Mouse (Mus musculus): ENCODE measurements around the gene Ssh2. TPM values are rescaled to one million over a fixed set of nuclear protein-coding genes. Genes with fewer than 3 reads are reported as not detected.
A peak's percentile ranks its signal among the peaks of the same experiment; 100 is the strongest.

The Ssh2 gene
- polyA plus RNA-seq, 1 experiment = 14.9 TPM

DNA sequence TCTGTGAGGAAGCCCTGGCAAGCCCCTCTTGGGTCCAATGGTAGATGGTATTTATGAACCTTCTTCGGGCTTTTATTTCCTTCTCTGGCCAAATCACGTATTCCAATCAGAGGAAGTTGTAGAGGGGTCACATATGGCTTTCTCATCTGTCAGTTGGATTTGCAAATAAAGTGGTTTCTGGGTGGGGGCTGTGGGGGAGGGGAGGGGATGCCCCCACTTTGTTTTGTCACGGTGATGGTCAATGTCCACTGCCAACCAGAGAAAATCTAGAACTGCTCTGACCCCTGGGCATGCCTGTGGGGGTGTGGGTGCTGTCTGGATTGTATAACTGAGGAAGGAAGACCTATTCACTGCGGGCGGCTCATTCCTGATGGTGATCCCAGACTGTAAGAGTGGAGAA lies 22.7 kb upstream of the Ssh2 start:
- H3K4me3 ChIP-seq (ENCODE audit: insufficient read depth, low read length) = no peak overlapping the region
- H3K27ac ChIP-seq (ENCODE audit: insufficient read depth, low read length) = no peak overlapping the region
- TF ChIP-seq CTCF (IDR thresholded peaks at IDR 0.05; ENCODE audit: extremely low read depth, insufficient read depth, low read length) = no peak
- no peak for TF ChIP-seq POLR2A (IDR thresholded peaks at IDR 0.05; ENCODE audit: extremely low read depth, insufficient read depth, low read length)
- no peaks in the 10 kb centered on the region for H3K4me1 ChIP-seq (ENCODE audit: control insufficient read depth, insufficient read depth, low read length)

DNA sequence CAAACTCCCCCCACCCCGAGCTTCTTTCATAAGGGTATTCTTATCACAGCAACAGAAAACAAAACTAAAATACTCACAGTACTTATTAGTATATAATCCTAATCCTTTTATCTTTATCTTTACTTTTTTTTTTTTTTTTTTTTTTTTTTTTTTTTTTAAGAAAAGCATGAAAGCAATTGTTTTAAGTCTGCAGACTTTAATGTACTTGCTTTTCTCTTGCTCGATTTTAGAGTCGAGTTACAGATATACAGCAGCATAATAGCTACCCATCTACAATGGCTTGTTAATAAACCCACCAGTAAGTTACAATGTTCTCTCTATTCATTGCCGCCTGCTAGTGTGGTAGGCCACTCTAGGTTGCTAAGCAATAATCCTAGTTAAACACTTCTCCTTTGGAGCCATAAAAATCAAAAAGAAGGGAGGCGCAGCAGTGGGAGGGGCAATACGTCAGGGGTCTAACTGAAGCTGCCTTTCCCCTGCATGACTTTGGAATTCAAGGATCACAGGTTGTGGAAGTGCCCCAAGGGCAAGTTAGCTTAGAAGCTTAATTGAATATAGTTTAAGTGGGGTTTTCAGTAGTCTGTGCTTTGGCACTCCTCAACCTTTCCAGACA lies 22.0 kb upstream of the Ssh2 start:
- TF ChIP-seq POLR2A (IDR thresholded peaks at IDR 0.05; ENCODE audit: extremely low read depth, insufficient read depth, low read length) = no peak
- TF ChIP-seq CTCF (IDR thresholded peaks at IDR 0.05; ENCODE audit: extremely low read depth, insufficient read depth, low read length) = no peak
- no peaks in the 10 kb centered on the region for H3K4me1 ChIP-seq (ENCODE audit: control insufficient read depth, insufficient read depth, low read length)
- H3K4me3 ChIP-seq (ENCODE audit: insufficient read depth, low read length) = no peak overlapping the region
- no peak overlapping the region for H3K27ac ChIP-seq (ENCODE audit: insufficient read depth, low read length)

DNA sequence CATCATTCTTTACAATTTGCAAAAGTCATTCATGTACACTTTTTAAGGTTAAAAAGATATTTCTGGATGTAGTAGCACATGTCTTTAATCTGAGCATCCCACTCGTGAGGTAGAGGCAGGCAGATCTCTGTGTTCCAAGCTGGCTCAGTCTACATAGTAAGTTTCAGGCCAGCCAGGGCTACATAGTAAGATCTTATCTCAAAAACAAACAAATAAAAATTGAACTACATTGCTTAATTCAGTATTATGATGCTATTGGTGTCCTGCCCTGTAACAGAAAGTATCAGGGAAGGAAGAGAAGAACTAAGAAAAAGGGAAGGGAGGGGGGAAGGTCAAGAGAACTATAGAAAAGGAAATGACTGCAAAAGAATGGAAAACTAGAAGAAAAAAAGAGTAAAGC lies 21.3 kb upstream of the Ssh2 start:
- H3K4me3 ChIP-seq (ENCODE audit: insufficient read depth, low read length) = no peak overlapping the region
- TF ChIP-seq CTCF (IDR thresholded peaks at IDR 0.05; ENCODE audit: extremely low read depth, insufficient read depth, low read length) (no peak), POLR2A (IDR thresholded peaks at IDR 0.05; ENCODE audit: extremely low read depth, insufficient read depth, low read length) (no peak)
- no peaks in the 10 kb centered on the region for H3K4me1 ChIP-seq (ENCODE audit: control insufficient read depth, insufficient read depth, low read length)
- no peak overlapping the region for H3K27ac ChIP-seq (ENCODE audit: insufficient read depth, low read length)

DNA sequence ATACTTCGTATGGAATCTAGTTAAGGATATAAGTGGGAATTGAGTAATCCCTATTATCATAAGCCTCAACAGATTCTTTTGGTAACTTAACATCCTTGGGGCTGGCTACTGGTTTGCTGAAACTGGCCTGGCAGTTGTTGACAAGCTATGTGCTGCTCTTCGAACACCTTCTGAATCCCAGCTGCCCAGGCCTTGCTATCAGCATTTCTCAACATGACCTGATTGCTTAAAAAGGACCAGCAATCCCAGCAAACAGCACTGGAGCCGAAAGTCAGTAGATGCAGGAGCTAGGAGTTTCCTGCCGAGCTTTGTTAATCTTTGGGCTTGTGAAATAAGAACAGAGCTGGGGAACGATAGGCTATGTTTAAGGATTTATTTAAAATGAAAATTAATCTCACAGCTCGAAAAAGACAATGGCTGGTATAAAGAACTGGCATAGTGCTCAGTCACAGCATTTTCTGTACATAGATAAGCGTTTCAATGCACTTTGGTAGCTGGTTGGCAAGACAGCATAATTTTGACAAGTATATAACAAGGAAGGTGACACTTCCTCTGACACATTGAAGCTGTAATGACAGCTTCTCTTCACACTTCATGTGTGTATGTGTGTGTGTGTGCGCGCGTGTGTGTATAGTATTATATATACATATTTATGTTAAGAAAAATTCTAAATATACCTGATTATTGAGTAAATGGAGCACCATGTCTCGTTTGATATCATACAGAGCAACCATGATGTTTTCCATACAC lies 20.6 kb upstream of the Ssh2 start:
- H3K27ac ChIP-seq (ENCODE audit: insufficient read depth, low read length) = no peak overlapping the region
- H3K4me3 ChIP-seq (ENCODE audit: insufficient read depth, low read length) = no peak overlapping the region
- no peaks in the 10 kb centered on the region for H3K4me1 ChIP-seq (ENCODE audit: control insufficient read depth, insufficient read depth, low read length)
- TF ChIP-seq POLR2A (IDR thresholded peaks at IDR 0.05; ENCODE audit: extremely low read depth, insufficient read depth, low read length) (no peak), CTCF (IDR thresholded peaks at IDR 0.05; ENCODE audit: extremely low read depth, insufficient read depth, low read length) (no peak)

DNA sequence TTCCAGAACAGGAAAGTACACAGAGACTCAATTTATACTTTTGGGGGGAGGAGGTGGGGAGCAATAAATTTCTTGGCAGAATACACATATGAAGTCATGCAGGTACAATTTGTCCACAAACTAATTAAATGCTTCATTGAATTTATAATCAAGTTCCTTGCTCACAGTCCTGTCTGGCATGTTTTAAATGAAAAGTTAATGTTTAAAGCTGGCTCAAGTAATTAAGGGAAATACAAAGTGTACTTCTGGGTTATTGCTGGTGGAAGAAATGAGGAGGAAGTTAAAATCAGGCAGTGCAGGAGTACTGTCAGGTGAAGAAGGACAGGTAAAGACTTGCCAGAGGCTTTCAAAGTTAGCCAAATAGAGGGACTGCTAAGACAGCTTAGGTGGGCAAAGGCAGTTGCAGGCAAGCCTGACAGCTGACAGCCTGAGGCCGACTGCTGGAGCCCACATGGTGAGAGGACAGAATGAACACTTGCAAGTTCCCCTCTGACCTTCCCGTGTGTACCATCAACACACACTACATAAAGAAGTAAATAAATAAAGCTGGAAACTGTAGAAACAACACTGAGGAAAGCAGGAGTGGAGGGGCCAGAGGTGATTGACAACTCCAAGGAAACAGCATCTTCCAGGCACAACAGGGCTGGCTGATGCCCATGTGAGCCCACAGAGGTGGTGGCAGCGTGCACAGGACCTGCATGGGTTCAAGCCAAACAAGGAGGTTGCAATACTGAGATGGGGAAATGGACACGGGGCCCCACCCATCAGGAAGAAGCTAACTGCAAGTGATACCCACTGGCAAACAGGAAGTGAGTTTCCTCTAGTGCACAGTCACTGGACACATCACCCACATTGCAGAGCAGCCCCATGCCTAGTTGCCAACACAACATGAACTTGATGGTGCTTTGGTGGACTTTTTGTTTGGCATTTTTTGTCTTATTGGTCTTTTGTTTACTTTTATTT lies 19.6 kb upstream of the Ssh2 start:
- Histone ChIP-seq H3K4me3 (ENCODE audit: insufficient read depth, low read length) (no peak overlapping the region), H3K4me1 (ENCODE audit: control insufficient read depth, insufficient read depth, low read length) (no peaks in the 10 kb centered on the region), H3K27ac (ENCODE audit: insufficient read depth, low read length) (no peak overlapping the region)
- TF ChIP-seq POLR2A (IDR thresholded peaks at IDR 0.05; ENCODE audit: extremely low read depth, insufficient read depth, low read length) (no peak), CTCF (IDR thresholded peaks at IDR 0.05; ENCODE audit: extremely low read depth, insufficient read depth, low read length) (no peak)

DNA sequence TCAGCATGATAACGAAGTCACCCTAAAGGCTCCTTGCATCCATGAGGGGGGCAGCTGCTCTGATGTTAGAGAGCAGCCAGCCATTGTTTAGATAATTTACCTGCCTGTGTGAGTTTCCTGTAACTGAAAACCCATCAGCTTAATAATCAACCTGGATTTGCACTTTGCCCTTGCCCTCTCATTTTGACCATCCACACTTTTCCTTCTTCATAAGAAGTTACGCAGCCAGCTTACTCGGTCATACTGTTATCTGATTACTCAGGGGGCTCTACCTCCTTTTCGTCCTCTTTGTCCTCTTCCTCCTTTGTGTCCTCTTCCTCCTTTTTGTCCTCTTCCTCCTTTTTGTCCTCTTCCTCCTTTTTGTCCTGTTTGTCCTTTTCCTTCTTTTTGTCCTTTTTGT lies 16.5 kb upstream of the Ssh2 start:
- TF ChIP-seq CTCF (IDR thresholded peaks at IDR 0.05; ENCODE audit: extremely low read depth, insufficient read depth, low read length) = no peak
- TF ChIP-seq POLR2A (IDR thresholded peaks at IDR 0.05; ENCODE audit: extremely low read depth, insufficient read depth, low read length) = no peak
- Histone ChIP-seq H3K4me1 (ENCODE audit: control insufficient read depth, insufficient read depth, low read length) (no peaks in the 10 kb centered on the region), H3K27ac (ENCODE audit: insufficient read depth, low read length) (no peak overlapping the region), H3K4me3 (ENCODE audit: insufficient read depth, low read length) (no peak overlapping the region)

DNA sequence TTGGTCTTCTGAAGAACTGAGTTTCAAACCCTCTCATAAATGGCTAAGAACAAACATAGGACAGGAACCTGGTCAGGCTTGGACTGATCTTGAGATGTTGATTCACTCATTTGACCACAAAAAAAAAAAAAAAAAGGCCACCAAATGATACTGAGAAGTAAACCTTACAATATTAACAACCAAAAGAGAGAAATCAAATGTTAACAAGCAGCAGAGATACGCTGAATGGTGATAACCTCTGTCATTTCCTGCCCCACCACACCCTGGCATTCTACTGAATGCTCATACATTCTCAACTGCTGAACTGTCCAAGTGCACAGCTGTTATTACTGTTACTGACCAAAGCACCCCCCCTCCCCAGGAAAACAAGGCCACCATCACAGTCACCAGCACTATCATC lies 15.4 kb upstream of the Ssh2 start:
- Histone ChIP-seq H3K4me3 (ENCODE audit: insufficient read depth, low read length) (no peak overlapping the region), H3K27ac (ENCODE audit: insufficient read depth, low read length) (no peak overlapping the region), H3K4me1 (ENCODE audit: control insufficient read depth, insufficient read depth, low read length) (no peaks in the 10 kb centered on the region)
- no peak for TF ChIP-seq CTCF (IDR thresholded peaks at IDR 0.05; ENCODE audit: extremely low read depth, insufficient read depth, low read length)
- no peak for TF ChIP-seq POLR2A (IDR thresholded peaks at IDR 0.05; ENCODE audit: extremely low read depth, insufficient read depth, low read length)

DNA sequence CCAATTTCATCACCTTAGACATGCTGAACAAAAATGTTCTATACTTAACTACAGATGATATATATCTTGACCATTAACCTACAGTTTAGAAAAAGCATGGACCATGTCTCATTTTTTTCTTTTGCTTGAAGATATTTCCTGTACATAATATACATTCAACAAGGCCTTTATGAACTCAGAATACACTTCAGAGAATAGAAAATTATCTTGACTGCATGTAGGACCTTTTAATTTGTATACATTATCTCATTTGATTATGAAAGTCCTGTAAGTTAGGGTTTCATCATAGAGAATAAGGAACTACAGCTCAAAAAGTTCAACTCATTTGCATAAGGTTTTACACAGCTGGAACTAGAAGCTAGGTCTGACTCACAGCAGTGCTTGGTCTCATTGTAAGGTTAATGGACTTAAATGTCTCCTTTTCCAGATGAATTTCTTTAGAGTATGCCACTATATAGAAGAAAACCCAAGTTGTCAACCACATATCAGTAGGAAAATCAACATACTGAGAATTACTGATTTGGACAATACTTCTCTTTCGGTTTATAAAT lies 1.9 kb upstream of the Ssh2 start:
- Histone ChIP-seq H3K4me3 (ENCODE audit: insufficient read depth, low read length) (no peak overlapping the region), H3K27ac (ENCODE audit: insufficient read depth, low read length) (no peak overlapping the region), H3K4me1 (ENCODE audit: control insufficient read depth, insufficient read depth, low read length) (peaks cover 4% of the 10 kb centered on the region; the same call in 1 of the 2 replicates)
- no peak for TF ChIP-seq CTCF (IDR thresholded peaks at IDR 0.05; ENCODE audit: extremely low read depth, insufficient read depth, low read length)
- TF ChIP-seq POLR2A (IDR thresholded peaks at IDR 0.05; ENCODE audit: extremely low read depth, insufficient read depth, low read length) = no peak

DNA sequence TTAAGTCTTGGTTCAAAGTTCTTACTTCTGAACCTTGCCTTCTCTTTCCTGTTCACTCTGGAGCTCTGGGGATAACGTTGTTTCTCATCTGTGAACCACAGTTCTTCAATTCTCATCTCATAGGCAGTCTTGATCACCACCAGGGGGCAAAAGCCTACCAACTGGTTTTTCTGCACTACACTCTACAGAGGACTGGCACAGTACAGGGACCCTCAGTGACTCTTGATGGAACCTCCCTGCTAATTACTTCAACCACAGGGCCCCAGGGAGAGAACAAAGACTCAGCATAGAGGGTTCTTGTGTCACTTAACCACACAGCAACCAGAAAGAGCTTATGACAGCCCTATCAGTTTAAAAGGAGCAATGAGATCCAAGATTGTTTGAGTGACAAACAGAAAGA lies 1.3 kb upstream of the Ssh2 start:
- TF ChIP-seq CTCF (IDR thresholded peaks at IDR 0.05; ENCODE audit: extremely low read depth, insufficient read depth, low read length) (peak; percentile 56; the same call in 1 of the 2 replicates), POLR2A (IDR thresholded peaks at IDR 0.05; ENCODE audit: extremely low read depth, insufficient read depth, low read length) (no peak)
- H3K27ac ChIP-seq (ENCODE audit: insufficient read depth, low read length) = no peak overlapping the region
- no peak overlapping the region for H3K4me3 ChIP-seq (ENCODE audit: insufficient read depth, low read length)
- peaks cover 4% of the 10 kb centered on the region; the same call in 1 of the 2 replicates for H3K4me1 ChIP-seq (ENCODE audit: control insufficient read depth, insufficient read depth, low read length)
